Mouse (Mus musculus): ENCODE results near the gene Gm14214.

Gm14214 gene

DNA sequence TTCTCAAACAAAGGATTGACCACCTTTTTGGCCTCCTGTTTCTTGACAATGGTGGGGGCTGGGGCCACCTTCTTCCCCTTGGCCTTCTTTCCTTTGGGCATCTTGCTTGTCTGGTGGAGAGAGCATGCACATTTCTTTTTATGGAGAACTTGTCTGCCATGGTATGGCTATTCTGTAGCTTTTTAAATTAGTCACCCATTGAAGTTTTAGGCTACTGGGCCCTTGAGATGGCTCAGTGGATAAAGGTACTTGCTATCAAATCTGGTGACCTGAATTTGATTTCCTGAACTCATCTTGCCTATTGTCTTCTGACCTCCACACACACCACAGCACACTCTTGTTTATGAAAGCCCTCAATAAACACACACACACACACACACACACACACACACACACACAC lies at the start of gene Gm14214:
TSS of gene Gm14214 (minus strand) at position 101 of the 400 bp plus-strand sequence.
- no peak for DNase-seq (ENCODE audit: low spot score)

DNA sequence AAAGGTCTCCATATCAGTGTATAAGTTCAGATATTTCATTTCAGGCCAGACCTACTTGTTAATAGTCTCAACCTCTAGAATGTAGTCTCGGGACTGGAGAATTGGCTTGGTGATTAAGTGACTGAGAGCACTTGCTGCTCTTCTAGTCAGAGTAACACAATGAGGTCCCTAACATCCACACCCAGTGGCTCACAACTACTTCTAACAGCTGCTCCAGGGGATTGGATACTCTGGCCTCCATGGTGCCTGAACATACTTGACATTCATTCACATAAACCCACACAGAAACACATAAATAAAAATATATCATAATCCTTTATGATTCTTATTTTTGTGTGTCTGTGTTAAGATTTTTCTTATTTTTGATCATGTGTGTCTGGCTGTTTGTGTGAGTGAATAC lies 48.8 kb upstream of the Gm14214 start:
- DNase-seq (ENCODE audit: low spot score) = no peak

DNA sequence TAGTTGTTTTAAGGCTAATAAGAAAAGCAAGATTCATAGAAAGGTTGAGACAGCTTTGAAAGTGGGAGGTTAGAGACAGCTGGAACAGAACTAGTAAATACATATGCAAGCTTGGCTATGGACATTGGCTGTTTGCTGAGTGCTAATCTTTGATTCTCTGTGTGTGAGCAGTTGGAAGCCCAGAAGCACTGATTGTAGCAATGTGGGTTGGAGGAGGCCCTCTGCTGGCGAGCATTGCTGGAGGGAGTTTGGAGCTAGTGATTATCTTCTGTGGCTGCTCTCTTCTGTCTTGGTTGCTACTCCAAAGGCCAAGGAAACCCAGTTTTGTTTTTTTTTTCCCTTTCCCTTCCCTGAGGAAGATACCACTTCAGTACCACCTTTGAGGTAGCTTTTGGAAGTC lies 48.0 kb upstream of the Gm14214 start:
- DNase-seq (ENCODE audit: low spot score) = no peak

DNA sequence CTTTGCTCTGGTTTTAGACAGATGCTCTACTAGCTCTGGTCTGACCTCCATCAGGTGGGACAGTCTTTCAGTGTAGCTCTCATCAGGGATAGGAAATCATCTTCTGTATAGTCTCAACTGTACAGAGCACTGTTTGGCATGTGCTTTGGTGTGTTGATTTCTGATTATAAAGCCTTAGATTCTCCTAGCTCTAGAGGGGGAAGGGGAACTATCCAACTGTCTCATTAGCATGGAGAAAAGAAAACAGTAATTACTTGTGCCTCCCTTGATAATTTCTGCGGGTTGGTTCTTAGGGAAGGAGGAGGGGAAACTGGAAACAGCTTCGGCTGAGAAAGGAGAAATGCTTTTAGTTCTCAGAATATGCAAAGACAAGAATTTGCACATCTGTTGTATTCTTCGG lies 47.3 kb upstream of the Gm14214 start:
- no peak for DNase-seq (ENCODE audit: low spot score)

DNA sequence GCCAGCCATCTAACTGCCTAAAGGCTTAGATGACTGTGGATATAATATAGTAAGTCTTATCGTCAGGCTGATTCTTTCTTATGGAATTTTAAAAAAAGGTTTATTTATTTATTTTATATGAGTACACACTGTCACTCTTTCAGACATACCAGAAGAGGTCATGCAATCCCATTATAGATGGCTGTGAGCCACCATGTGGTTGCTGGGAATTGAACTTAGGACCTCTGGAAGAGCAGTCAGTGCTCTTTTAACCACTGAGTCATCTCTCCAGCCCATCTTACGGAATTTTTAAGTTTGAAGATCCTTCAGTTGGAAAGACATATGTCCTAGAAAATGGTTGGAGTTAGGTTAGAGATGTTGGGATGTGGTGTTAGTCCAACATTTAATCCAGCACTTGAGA lies 43.6 kb upstream of the Gm14214 start:
- DNase-seq (ENCODE audit: low spot score) = no peak

DNA sequence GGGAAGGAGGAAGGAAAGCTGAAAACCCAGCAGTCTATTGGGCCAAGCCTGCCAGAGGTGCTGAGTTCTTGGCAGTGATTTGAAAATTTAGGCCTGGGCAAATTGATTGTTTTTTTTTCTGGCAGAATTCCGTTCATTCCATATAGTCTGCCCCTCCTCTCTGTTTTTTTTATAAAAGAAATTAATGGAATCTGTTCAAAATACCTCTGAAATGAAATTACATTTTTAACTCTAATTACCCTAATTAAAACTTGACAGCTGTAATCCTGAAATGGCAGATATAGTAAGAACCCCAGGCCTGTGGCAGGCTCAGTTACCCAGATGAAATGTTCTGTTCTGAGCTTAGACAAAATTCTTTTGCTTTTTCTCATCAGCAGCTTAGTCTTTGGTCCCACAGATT lies 41.0 kb upstream of the Gm14214 start:
- DNase-seq (ENCODE audit: low spot score) = no peak

DNA sequence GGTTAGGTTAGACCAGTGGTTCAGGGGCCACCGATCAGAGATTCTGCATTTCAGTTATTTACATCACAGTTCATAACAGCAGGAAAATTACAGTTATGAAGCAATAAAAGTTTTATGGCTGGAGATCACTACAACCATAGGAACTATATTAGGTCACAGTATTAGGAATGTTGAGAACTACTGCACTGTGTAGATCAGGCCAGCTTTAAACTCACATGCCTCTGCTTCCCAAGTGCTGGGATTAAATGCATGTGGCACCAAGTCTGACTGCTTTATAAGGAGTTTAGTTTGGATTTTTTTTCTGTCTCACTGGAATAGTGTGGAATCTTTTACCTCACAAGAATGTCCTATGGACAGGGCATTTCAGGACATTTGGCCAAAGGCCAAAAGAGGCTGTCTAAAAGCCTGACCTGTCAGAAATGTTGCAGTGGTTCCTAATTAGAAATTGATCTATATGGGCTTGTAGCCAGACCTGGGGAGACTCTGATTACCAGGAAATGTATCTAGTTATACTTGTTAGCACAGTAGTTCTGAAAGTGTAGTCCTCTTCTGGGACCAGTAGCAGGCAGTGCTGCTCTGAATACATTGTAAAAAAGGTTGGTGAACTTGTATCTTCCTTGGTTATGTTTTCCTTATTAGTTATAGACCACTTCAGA lies 39.4 kb upstream of the Gm14214 start:
- DNase-seq (ENCODE audit: low spot score) = no peak

DNA sequence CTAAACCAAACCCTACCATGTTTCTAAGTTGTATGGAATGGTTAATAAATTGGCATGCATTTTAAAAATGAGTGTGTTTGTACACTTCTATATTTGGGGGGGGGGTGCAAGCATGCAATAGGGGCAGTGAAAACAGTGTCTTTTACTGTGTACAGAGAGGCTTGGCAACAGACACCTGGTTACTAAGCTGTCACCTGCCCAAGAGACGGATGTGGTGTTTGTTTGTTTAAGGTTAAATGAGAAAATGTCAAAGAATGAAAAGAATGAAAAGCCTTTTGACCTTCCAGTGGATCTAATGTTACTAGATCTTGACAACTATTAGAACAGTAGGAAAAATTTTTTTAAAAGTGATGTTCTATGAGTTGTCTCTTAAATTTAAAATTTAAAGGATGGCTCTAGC lies 37.9 kb upstream of the Gm14214 start:
- DNase-seq (ENCODE audit: low spot score) = no peak

DNA sequence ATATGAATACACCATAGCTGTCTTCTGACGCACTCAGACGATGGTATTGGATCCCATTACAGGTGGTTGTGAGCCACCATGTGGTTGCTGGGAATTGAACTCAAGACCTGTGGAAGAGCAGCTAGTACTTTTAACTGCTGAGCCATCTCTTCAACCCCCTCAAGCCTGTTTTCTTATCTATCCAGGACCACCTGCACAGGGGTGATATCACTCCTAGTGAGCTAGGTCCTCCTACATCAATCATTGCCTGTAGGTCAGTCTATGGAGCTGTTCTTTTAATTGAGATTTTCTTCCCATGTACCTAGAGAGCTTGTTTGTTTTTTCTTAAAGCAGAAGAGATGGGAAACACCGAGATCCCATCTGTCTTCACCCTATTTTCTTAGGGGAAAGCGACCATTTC lies 34.0 kb upstream of the Gm14214 start:
- DNase-seq (ENCODE audit: low spot score) = no peak

DNA sequence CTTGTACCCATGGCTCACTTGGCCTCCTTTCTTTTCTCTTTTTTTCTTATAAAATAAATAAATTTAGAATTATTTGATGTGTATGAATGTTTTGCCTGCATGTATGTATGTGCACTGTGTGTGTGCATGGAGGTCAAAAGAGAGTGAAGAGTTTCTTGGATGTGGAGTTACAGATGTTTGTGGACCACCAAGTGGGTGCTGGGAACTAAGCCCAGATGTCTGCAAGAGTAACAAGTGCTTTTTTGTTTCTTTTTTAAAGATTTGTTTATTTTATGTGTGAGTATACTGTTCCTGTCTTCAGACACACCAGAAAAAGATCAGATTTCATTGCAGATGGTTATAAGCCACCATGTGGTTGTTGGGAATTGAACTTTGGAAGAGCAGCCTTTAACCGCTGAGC lies 33.5 kb upstream of the Gm14214 start:
- DNase-seq (ENCODE audit: low spot score) = no peak

DNA sequence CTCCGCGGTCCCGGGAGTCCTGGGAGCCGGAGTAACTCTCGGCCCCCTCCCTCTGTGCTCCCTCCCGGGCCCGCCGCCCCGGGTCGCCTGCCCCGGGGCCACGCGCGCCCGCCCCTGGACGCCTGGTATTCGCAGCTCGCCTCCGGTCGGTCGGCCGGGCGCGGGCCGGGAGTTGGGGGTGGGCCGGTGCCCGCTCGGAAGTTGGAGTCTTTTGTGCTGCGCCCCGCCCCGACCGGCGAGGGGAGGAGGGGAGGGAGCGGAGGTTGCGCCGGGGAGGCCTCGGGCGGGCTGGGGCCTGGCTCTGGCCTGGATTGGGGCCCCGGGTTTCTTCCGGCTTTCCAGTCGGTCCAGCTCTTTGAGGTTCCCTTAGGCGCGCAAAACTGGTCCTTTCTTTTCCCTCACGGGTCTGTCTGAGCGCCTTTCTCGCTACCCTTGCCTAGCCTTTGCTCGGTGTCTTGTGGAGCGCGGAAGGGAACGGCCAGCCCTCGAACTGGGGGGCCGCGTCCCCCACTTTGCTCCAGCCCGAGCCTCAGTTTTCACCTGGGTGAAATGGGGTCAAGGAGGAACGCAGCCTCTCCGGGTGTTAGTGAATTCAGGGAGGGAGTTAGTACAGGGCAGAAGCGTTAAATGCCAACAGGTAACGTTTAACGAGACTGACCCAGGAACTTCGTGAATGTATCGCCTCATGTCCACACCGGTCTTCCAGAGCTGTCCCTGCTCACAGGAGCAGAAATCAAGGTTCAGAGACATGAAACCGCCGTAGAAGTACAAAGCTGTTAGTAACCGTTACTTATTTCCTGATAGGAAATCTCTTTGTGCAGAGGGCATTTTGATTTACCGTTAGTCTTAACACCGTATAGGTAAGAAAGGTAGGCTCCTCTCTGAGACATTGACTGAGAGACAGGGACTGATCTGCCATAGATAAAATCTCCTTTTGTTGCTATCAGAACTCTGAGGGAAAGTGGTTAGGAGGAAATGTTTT lies 22.1 kb upstream of the Gm14214 start:
- peak; percentile 67 for DNase-seq (ENCODE audit: low spot score)

DNA sequence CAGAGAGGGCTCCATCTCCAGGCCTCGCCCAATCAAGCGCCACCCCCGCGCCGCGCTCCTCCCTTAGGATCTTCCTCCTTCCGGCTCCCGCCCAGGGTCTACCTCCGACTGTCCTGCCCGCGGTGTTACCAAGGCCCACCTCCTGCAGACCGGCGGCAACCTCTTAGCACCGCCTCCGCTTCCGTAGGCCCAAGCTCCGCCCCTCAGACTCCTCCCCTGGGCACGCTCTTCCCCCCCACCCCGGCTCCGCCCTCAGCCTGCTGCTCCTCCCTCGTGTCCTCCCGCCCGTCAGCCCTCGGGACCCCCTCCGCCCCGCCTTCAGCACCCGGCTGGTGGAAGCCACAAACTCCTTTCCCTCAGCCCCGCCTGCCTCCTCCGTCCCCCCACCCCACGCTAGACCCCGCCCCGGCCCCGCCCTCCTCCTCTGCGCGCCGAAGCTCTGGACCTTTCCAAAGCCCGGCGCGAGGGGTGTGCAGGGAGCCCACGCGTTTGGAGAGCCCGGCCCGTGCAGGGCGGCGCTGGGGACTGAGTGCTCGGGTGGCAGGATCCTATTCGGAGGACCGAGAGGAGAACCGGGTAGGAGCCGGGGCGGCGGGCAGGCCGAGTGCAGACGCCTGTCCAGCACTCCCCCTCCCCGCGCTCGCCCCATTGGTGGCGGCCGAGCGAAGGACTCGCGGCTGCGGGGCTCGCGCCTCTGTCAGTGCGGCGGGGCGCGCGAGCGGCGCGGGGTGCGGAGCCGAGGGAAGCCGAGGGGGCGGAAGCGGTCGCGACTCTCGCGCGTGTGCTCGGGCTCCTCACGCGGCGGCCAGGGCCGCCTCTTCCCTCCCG lies 21.0 kb upstream of the Gm14214 start, which contains the start of the genes Raly and a:
TSS of gene Raly (plus strand) at position 441 of the 828 bp plus-strand sequence.
TSS of gene a (plus strand) at position 747 of the 828 bp plus-strand sequence.
- peak; percentile 94 for DNase-seq (ENCODE audit: low spot score)

DNA sequence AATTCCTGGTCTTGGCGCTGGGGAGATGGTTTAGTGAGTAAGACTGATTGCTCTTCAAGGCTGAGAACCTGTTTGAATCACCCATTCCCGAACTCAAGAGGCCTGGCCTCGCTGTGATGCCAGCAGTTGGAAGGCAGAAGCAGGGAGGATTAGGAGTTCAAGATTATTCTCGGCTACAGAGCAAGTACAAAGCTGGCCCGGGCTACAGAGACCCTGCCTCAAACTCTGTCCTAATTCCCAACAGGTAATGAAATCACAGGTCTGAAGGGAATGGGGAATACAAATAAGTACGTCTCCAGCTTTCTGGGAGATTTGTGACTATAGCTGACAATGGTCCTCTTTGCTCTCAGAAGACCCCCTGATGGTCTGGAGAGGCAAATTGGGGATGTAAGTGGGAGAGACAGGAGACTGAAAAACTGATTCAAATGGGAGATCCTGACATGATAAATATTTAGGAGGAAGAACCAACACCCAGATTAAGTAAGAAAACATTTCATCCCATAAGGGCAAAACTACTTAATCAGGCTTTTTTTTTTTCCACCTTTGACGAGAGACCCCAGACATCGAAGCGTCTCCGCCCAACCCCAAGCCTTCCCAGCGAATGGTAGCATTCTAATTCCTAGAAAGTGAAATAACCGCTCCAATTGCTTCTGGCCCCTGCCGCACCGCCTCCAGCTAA lies 20.3 kb upstream of the Gm14214 start:
- no peak for DNase-seq (ENCODE audit: low spot score)

DNA sequence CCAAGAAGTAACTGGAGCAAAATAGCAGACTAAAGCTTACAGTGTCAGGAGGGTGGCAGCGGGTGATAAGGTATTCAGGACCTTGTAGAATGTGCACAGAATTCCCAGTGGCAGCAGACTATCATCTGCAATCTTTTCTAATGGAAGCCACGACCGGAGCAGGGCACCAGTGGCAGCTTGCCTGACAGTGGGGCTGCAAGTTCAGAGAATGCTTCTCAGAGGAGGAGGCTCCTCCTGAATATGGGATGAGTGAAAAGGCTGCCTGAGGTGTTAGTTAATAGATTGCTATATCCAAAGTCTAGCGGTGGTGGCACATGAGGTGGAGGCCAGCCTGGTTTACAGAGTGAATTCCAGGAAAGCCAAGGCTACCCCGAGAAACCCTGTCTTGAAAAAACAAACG lies 19.6 kb upstream of the Gm14214 start:
- no peak for DNase-seq (ENCODE audit: low spot score)

DNA sequence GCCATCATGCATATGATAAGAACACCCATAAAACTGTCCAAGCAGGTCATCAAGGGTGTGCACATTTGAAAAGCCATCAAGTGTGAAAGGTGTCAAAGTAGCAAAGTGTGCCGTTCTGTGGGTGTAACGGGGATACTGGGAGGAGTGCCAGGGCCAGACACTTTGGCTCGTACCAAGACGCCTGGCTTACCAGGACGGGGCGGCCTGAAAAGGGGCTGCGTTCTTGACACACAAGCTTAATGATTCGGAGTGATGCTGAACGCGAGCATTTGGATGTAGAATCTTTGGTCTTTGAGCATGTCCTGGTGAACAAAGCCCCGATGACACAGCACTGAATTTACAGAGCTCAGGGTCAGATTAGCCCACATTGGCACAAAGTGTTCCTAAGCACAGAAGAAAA lies 16.9 kb upstream of the Gm14214 start:
- no peak for DNase-seq (ENCODE audit: low spot score)

DNA sequence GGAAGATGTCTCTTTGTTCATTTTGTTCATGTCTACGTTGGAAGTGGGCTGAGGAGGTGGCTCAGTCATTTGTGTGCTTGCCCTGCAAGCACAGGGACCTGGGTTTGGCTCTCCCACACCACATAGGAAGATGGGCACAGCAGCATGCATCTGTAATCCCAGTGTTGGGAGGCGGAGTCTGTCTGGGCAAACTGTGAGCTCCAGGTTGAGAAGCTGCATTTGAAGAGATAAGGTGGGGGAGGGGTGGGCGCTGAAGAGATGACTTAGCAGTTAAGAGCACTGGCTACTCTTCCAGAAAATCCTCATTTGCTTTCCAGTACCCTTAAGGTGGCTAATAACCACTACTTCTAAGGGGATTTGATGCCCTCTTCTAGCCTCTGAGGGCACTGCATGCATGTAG lies 16.4 kb upstream of the Gm14214 start:
- DNase-seq (ENCODE audit: low spot score) = peak; percentile 44

DNA sequence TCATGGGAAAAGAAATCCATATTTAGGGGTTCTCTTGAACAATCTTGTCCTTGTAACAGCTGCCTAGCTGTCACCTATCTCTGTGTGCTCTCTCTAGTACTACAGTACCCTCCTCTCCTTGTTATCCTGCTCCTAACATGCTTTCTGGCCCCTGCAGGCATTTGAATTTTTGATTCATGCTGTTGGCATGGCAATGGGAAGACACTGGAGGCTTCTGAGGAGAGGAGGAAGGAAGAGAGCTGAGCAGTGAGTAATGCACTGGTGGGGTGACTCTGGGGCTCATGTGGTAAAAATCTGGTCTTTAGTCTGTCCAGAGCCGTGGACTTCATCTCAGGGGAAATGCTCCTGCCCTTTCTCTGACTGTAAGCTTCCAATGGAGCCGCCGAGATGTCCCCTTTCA lies 15.5 kb upstream of the Gm14214 start:
- DNase-seq (ENCODE audit: low spot score) = no peak

DNA sequence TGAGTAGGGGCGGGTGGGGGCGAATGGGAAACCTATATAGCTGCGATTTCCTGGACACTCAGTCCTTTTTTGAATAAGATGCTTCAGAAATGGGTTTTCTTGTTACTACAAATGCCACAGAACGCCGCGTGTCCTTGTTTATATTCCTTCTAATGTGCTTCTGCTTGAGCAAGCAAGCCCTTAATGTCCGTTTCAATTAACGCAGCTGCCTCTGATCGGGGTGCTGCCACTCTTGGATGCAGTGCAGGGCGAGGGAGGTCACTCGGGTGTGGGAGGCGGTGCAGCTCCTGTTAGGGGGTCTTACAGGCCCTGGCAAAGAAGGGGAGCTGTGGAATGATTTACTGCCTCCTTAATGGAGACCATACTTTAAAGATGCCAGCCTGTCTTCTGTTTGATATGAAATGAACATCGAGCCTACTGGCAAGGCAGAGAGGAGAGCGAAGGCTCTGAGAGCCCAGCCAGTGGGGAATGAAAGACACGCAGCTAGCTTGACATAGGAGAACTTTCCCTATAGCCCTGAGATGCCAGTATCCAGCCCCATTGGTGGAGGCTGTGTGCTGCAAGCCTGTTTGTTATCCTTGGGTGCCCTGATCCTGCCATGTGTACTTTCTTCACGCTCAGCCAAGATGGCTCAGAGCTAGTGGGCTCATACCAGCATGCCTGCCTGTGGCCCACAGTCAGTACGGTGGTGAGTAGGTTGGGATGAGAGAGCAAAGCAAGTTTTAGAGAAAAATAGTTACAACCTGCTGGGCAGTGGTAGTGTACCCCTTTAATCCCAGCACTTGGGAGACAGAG lies 13.2 kb upstream of the Gm14214 start:
- no peak for DNase-seq (ENCODE audit: low spot score)

DNA sequence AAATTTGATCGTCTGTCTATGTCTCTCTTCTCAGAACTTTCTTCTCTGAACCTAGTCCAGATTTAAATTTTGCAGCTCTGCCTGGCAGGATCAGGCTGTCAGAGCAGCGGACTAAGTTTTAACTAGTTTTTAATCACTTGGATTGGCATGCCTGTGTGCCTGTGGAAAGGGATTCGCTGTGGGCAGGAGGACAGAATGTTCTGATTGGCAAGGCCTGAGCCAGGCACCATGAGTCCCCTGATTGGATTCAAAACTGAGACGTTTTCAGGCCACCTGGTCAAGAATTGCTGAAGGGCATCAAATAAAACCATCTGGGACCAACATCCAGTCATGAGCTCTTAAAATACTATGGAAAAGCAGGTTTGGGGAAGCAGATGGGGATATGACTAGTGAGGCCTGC lies 12.5 kb upstream of the Gm14214 start:
- no peak for DNase-seq (ENCODE audit: low spot score)

DNA sequence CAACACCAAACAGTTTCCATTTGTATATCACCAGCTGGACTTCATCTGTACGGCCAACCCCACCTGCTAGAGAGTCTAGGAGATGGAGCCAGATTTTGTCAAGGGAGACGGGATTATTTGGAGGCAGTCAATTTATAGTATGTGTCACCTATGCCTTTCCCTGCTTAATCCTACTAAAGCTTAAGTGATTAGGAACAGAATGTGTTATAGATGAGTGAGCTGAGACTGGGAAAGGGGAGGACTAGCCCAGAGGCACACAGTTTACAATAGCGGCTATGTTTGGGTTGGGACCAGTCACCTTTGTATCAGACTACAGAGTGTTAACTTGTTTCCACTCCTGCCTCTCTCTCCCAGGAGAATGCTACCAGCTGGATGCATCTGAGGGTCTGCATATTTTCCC lies 9.8 kb upstream of the Gm14214 start:
- DNase-seq (ENCODE audit: low spot score) = no peak

DNA sequence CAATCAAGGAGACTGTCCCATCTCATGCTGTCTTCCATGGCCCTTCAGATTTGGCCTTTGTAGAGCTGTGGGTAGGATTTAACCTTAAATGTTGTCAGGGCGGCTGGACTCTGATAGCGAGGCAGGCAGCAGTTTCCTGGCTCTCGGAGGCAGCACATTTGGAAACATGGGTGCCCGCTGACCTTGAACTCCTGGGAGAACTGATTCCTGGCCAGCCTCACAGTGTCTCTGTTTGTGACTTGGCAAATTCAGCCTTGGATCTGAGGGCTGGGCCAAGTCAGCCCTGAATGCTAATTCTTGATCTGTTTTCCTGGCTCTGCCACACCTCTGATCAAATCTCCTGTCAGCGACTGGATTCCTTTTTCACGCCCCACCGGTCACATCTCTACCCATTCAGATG lies 6.7 kb upstream of the Gm14214 start:
- no peak for DNase-seq (ENCODE audit: low spot score)
